Mouse (Mus musculus) lung, postnatal 14 days (tissue): ENCODE data around the gene Gm21985.

Experiments
- DNase-seq: peaks from one replicate; pipeline ENCODE4 v3.0.0; 2021

Gene Gm21985

GRCm38 (mm10) chr2:112266242-112266592 lies at the start of gene Gm21985:
Gene Gm21985, plus strand, starts transcription at chr2:112266314.
- DNase-seq, result peak; percentile 62

GRCm38 (mm10) chr2:112217614-112218013 lies 48.5 kb upstream of the Gm21985 start:
- DNase-seq, result no peak

GRCm38 (mm10) chr2:112220880-112221279 lies 45.2 kb upstream of the Gm21985 start:
- no peak for DNase-seq

- DNase-seq, result no peak
Observed at GRCm38 (mm10) chr2:112222607-112223006, 43.5 kb upstream of the Gm21985 start.

- DNase-seq, result no peak
Observed at GRCm38 (mm10) chr2:112224356-112224755, 41.8 kb upstream of the Gm21985 start.

GRCm38 (mm10) chr2:112232623-112233022 lies 33.5 kb upstream of the Gm21985 start:
- DNase-seq, result no peak

- DNase-seq, result no peak
Observed at GRCm38 (mm10) chr2:112236620-112237019, 29.5 kb upstream of the Gm21985 start.

GRCm38 (mm10) chr2:112238006-112238405 lies 28.1 kb upstream of the Gm21985 start:
- no peak for DNase-seq

- peak; percentile 92 for DNase-seq
Observed at GRCm38 (mm10) chr2:112239212-112239934, 26.7 kb upstream of the Gm21985 start, which contains the start of gene Lpcat4. Gene Lpcat4, plus strand, starts transcription at chr2:112239468.

GRCm38 (mm10) chr2:112239935-112240721 lies 26.0 kb upstream of the Gm21985 start:
- DNase-seq, result no peak

- no peak for DNase-seq
Observed at GRCm38 (mm10) chr2:112241787-112242186, 24.3 kb upstream of the Gm21985 start.

GRCm38 (mm10) chr2:112245307-112245706 lies 20.8 kb upstream of the Gm21985 start:
- DNase-seq, result no peak

GRCm38 (mm10) chr2:112246193-112246592 lies 19.9 kb upstream of the Gm21985 start:
- DNase-seq, result no peak

- no peak for DNase-seq
Observed at GRCm38 (mm10) chr2:112247323-112247722, 18.8 kb upstream of the Gm21985 start.

GRCm38 (mm10) chr2:112249780-112250453 lies 16.2 kb upstream of the Gm21985 start:
- DNase-seq, result no peak

- DNase-seq, result no peak
Observed at GRCm38 (mm10) chr2:112254675-112255515, 11.2 kb upstream of the Gm21985 start.

GRCm38 (mm10) chr2:112259241-112259962 lies 6.7 kb upstream of the Gm21985 start, which contains the start of gene Nutm1:
Gene Nutm1, minus strand, starts transcription at chr2:112259291.
- peak; percentile 16 for DNase-seq

GRCm38 (mm10) chr2:112261748-112262653 lies 4.1 kb upstream of the Gm21985 start, which contains the start of gene Nop10:
Gene Nop10, plus strand, starts transcription at chr2:112261926.
- DNase-seq, result peak; percentile 85

GRCm38 (mm10) chr2:112262779-112263295 lies 3.3 kb upstream of the Gm21985 start:
- no peak for DNase-seq

- DNase-seq, result no peak
Observed at GRCm38 (mm10) chr2:112264364-112264763, 1.8 kb upstream of the Gm21985 start.
